Mouse (Mus musculus): ENCODE measurements around the gene Pla2g2d.

Gene Pla2g2d

GRCm38 (mm10) chr4:138775435-138775834, at the start of gene Pla2g2d:
Gene Pla2g2d (plus strand): TSS chr4:138775735.
- DNase-seq = peak; percentile 33

- no peak for DNase-seq
Observed at GRCm38 (mm10) chr4:138725751-138726150, 49.8 kb upstream of the Pla2g2d start.

- no peak for DNase-seq
Observed at GRCm38 (mm10) chr4:138729018-138729703, 46.4 kb upstream of the Pla2g2d start.

GRCm38 (mm10) chr4:138734105-138734504, 41.4 kb upstream of the Pla2g2d start:
- DNase-seq = no peak

- no peak for DNase-seq
Observed at GRCm38 (mm10) chr4:138734863-138735262, 40.7 kb upstream of the Pla2g2d start.

- DNase-seq = no peak
Observed at GRCm38 (mm10) chr4:138737031-138737430, 38.5 kb upstream of the Pla2g2d start, which contains the start of gene Ubxn10. Gene Ubxn10 (minus strand): TSS chr4:138737167.

- DNase-seq = peak; percentile 38
Observed at GRCm38 (mm10) chr4:138739136-138739851, 36.2 kb upstream of the Pla2g2d start.

GRCm38 (mm10) chr4:138745884-138746283, 29.7 kb upstream of the Pla2g2d start:
- no peak for DNase-seq

- DNase-seq = no peak
Observed at GRCm38 (mm10) chr4:138746866-138747265, 28.7 kb upstream of the Pla2g2d start.

- peak; percentile 40 for DNase-seq
Observed at GRCm38 (mm10) chr4:138747851-138748250, 27.7 kb upstream of the Pla2g2d start.

- peak; percentile 55 for DNase-seq
Observed at GRCm38 (mm10) chr4:138748369-138749072, 27.0 kb upstream of the Pla2g2d start.

GRCm38 (mm10) chr4:138752603-138753002, 22.9 kb upstream of the Pla2g2d start:
- DNase-seq = no peak

- no peak for DNase-seq
Observed at GRCm38 (mm10) chr4:138753608-138754007, 21.9 kb upstream of the Pla2g2d start.

- no peak for DNase-seq
Observed at GRCm38 (mm10) chr4:138754432-138754831, 21.1 kb upstream of the Pla2g2d start.

- no peak for DNase-seq
Observed at GRCm38 (mm10) chr4:138755439-138755838, 20.1 kb upstream of the Pla2g2d start.

- DNase-seq = peak; percentile 51
Observed at GRCm38 (mm10) chr4:138755983-138756382, 19.6 kb upstream of the Pla2g2d start.

- DNase-seq = no peak
Observed at GRCm38 (mm10) chr4:138757416-138757815, 18.1 kb upstream of the Pla2g2d start, which contains the start of gene Pla2g2f. Gene Pla2g2f (minus strand): TSS chr4:138757626.

- no peak for DNase-seq
Observed at GRCm38 (mm10) chr4:138762266-138762665, 13.3 kb upstream of the Pla2g2d start.

- no peak for DNase-seq
Observed at GRCm38 (mm10) chr4:138771970-138772369, 3.6 kb upstream of the Pla2g2d start.

- no peak for DNase-seq
Observed at GRCm38 (mm10) chr4:138772386-138772785, 3.1 kb upstream of the Pla2g2d start.

- DNase-seq = no peak
Observed at GRCm38 (mm10) chr4:138777417-138778407, 2.2 kb downstream of the Pla2g2d start.

- no peak for DNase-seq
Observed at GRCm38 (mm10) chr4:138780300-138780699, 4.8 kb downstream of the Pla2g2d start.

All from layer of hippocampus, adult 9-11 months (tissue).